Mouse (Mus musculus) ES-Bruce4 (cell line): ENCODE measurements around the gene 3300002I08Rik. TPM values are rescaled to one million over a fixed set of nuclear protein-coding genes. Genes with fewer than 3 reads are reported as not detected.

Source experiments
- H3K27ac ChIP-seq: 2 replicates; pipeline ENCODE4 v1.5.1; 2012; ENCODE audit warnings: low read length, inconsistent platforms; ENCODE audit not compliant: insufficient read depth
- H3K27me3 ChIP-seq: 2 replicates; pipeline ENCODE4 v1.6.1; 2012; ENCODE audit warnings: mild to moderate bottlenecking, low read length, inconsistent platforms; ENCODE audit not compliant: control insufficient read depth, poor library complexity, insufficient read depth, severe bottlenecking
- H3K36me3 ChIP-seq: 2 replicates; pipeline ENCODE4 v1.6.1; 2012; ENCODE audit warnings: inconsistent platforms, mild to moderate bottlenecking, low read length, moderate library complexity; ENCODE audit not compliant: control insufficient read depth, poor library complexity, insufficient read depth, severe bottlenecking
- H3K4me1 ChIP-seq: one replicate; pipeline ENCODE4 v1.8.1; 2011; ENCODE audit warnings: low read length; ENCODE audit not compliant: control insufficient read depth, insufficient read depth
- H3K4me3 ChIP-seq: 2 replicates; pipeline ENCODE4 v1.5.1; 2011; ENCODE audit warnings: low read depth, mild to moderate bottlenecking, low read length
- H3K9ac ChIP-seq: 2 replicates; pipeline ENCODE4 v1.6.1; 2012; ENCODE audit warnings: low read depth, mild to moderate bottlenecking, inconsistent platforms; ENCODE audit not compliant: poor library complexity, severe bottlenecking
- H3K9me3 ChIP-seq: replicated peaks from 2 replicates; pipeline ENCODE4 v1.6.1; 2012; ENCODE audit warnings: mild to moderate bottlenecking, low read length, inconsistent platforms; ENCODE audit not compliant: control insufficient read depth, poor library complexity, insufficient read depth, severe bottlenecking
- CTCF ChIP-seq: IDR thresholded peaks from one replicate; pipeline ENCODE4 v1.8.1; 2011; ENCODE audit warnings: low read depth, low read length
- EP300 ChIP-seq: IDR thresholded peaks from 2 replicates; pipeline ENCODE4 v1.6.1; 2011; ENCODE audit warnings: low read depth, low read length; ENCODE audit not compliant: insufficient read depth
- POLR2A ChIP-seq: IDR thresholded peaks from one replicate; pipeline ENCODE4 v1.8.1; 2011; ENCODE audit warnings: low read length; ENCODE audit not compliant: insufficient read depth
- polyA plus RNA-seq: library from polyadenylated mRNA; stranded (reverse); fragments of >200 nt; gene quantifications from 2 replicates; pipeline ENCODE4 v1.2.4, GENCODE M21; 2011; ENCODE audit warnings: low read depth; ENCODE audit not compliant: missing spikeins, insufficient read depth, insufficient read length

3300002I08Rik gene
- polyA plus RNA-seq, 1 experiment: 7.8 TPM

- H3K4me3 ChIP-seq: no peak overlapping the region
- no peak for TF ChIP-seq EP300
- TF ChIP-seq CTCF: no peak
- TF ChIP-seq POLR2A: no peak
These were observed 68.9 kb downstream of the 3300002I08Rik start for GRCm38 (mm10) chr2:150293669-150294068.

More at GRCm38 (mm10) chr2:150293669-150294068, 68.9 kb downstream of the 3300002I08Rik start:
- H3K9ac ChIP-seq: no peak overlapping the region
- H3K27me3 ChIP-seq: no peaks in the 10 kb centered on the region
- no peak overlapping the region for H3K27ac ChIP-seq
- no peaks in the 10 kb centered on the region for H3K4me1 ChIP-seq
- H3K9me3 ChIP-seq: no peaks in the 10 kb centered on the region
- no peaks in the 10 kb centered on the region for H3K36me3 ChIP-seq

Other genes starting within 250 kb of the 3300002I08Rik start
- 7.7 and 8.4 TPM in 2 replicates for gene Zfp120, start 226.1 kb downstream of the 3300002I08Rik start, polyA plus RNA-seq
- not detected in 2 replicates for gene Gm10770, start 183.1 kb downstream of the 3300002I08Rik start, polyA plus RNA-seq
- 14.2 and 16.1 TPM in 2 replicates for gene Gm14139, start 181.0 kb downstream of the 3300002I08Rik start, polyA plus RNA-seq
- gene Zfp937, start 144.7 kb downstream of the 3300002I08Rik start, polyA plus RNA-seq: 7.5 and 10.0 TPM in 2 replicates
- 17.5 and 20.9 TPM in 2 replicates for gene Gm21994, start 107.2 kb downstream of the 3300002I08Rik start, polyA plus RNA-seq
- 13.8 and 14.8 TPM in 2 replicates for gene Gm14124, start 105.2 kb downstream of the 3300002I08Rik start, polyA plus RNA-seq
- gene Gm10130, start 39.1 kb downstream of the 3300002I08Rik start, polyA plus RNA-seq: 10.3 and 13.5 TPM in 2 replicates
- 8.1 TPM in 2 replicates for gene Zfp442, start 88.7 kb upstream of the 3300002I08Rik start, polyA plus RNA-seq
- gene Zfp345, start 122.3 kb upstream of the 3300002I08Rik start, polyA plus RNA-seq: 7.8 and 8.6 TPM in 2 replicates
- gene Cst7, start 207.7 kb upstream of the 3300002I08Rik start, polyA plus RNA-seq: not detected in 2 replicates
- 9.0 and 10.0 TPM in 2 replicates for gene Apmap, start 245.8 kb upstream of the 3300002I08Rik start, polyA plus RNA-seq